Mouse (Mus musculus): ENCODE measurements around the gene Hamp. TPM values are rescaled to one million over a fixed set of nuclear protein-coding genes. Genes with fewer than 3 reads are reported as not detected.

The Hamp gene
- polyA plus RNA-seq (2017; shearing (Covaris generic)), result not detected

DNA sequence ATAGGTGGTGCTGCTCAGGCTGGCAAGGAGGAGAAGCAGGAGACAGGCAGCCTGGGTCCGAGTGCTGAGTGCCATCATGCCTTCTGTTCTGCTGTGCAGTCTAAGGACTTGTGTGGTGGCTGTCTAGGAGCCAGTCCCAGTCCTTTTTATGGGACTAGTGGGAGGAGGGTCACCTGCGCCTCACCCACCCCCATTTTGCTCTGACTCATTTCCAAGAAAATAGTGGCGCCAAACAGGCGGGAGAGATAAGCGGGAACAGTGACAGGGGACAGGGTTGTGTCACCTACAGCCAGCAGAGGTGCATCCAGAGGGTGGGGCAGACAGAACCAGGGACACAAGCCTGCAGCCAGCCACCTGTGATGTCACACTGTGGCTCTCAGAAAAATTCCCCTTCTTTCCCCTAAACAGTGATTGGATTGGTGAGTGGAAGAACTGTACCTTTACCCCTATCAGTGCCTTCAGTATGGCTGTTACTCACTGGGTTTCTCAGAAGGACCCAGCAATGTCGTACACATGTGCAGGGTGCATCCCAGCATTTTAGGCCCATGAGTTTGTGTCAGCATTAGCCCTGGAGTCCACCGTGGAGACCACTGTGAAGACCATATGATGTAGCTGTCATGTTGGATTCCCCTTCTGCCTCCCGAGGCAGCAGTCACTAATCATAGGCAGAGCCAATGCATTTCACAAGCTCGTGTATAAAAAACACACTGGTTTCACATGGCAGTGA is at the start of gene Hamp:
Hamp (minus strand) TSS at position 124 of the 727 bp plus-strand sequence.

DNA sequence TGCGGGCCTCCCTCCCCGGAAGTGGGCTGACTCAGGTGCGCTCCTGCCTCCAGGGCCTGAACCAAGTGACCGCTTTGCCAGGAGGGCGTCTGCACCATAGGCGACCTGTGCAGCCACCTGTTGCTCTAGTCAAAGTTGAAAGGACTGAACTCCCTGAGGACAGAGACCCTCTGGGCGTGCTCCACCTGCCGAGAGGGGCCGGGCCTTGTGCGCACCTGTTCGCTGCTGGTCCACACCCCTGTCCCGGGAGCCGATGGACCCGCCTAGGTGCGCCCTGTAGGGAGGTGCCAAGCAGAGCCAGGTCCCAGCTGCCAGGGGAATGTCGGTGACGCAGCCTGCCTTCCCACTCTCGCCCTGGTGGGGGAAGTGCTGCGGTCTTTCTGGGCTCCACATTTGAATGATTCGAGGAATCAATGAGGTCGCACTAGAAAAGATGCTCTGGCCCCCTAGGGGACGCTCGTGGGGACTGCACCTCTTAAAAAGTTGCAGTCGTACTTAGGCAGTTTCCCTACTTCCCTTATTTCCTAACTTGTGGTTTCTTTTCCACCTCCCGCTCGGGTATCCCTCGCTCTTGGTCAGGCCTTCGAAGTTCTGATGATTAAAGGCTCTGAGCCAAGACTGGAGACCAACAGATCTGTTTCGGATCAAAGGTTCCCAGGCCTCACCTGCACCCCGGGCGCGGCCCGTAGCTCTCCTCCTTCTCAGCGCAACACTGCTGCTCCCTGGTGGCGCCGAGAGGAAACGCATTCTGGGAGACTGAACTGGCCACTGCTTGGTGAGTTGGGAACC is 29.9 kb upstream of the Hamp start, which contains the start of gene Fam187b:
Fam187b (plus strand) TSS at position 290 of the 789 bp plus-strand sequence.

DNA sequence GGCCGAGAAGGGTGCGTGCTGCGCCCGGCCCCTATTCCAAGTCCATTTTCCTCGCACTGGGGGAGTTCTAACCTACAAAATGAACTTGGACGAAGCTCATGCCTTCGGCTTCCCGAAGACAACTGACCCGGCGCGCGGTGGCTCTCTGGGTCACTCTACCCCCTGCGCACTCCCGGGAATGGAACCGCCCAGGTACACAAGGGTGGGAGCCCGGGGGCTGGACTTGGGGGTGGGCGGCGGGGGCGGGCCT is 29.3 kb upstream of the Hamp start, which contains the start of gene Lsr:
Lsr (minus strand) TSS at position 214 of the 250 bp plus-strand sequence.

DNA sequence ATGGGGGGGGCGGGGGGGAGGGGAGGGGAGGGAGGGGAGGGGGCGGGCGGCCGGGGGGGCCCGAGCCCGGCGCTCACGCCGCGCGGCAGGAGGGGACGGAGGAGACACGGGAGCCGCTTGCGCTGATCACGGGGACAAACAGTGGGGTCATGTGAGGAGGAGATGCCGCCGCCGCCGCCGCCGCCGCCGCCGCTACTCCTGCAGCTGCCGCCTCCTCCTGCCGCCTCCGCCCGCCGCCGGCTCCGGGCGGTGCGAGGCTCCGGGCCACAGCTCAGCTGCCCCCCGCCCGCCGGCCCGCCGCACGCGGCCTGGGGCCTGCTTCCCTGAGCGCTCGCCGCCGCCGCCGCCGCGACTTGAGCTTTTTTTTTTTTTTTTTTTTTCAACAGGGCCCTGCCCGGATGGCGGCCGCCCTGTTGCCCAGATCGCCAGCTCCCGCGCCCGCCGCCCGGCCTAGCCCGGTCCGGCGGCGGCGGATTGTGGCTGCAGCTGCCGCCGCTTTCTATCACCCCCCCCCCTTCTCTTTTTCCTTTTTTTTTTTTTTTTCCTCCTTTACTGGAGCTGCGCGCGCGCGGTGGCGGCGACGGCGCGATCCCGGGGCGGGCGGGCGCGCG is 13.0 kb upstream of the Hamp start, which contains the start of gene Usf2:
Usf2 (minus strand) TSS at position 48 of the 611 bp plus-strand sequence.

DNA sequence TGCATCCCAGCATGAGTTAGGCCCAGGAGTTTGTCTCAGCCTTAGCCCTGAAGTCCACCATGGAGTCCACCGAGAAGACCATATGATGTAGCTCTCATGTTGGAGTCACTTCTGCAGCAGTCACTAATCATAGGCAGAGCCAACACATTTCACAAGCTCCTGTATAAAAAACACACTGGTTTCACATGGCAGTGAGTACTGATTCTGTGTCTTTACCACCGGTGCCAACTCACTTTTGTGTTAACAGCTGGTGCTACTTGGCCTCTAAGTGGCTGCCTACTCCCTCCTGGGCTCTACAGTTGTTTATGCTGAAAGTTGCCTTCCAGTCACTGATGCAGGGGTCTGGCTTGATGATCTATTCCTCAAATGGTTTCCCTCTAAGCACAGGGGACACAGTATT is 19.3 kb downstream of the Hamp start, which contains the start of gene Hamp2:
Hamp2 (minus strand) TSS at position 101 of the 400 bp plus-strand sequence.

DNA sequence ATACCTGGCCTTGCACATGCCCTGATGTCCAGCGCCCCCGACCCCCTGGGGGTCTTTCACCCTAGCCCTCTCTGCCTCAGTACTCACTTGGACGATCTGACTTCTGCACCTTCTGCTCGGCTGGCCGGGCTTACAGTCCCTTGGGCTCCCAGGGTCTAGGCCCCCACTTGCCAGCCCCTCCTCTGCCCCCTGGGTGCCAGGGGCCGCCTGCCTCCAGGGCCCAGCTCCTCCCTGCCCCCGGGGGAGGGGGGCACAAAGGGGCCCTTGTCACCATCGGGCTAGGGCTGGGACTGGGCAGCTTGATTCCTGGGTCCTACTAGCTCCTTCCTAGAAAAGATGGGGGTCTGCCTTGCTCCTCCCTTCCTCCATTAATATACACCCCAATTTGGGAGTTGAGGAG is 29.1 kb downstream of the Hamp start, which contains the start of gene Mag:
Mag (minus strand) TSS at position 142 of the 400 bp plus-strand sequence.

Other genes starting within 250 kb of the Hamp start
- not detected for gene 2200002J24Rik, start 245.1 kb downstream of the Hamp start, polyA plus RNA-seq (2017; shearing (Covaris generic))
- gene Atp4a, start 231.8 kb downstream of the Hamp start, polyA plus RNA-seq (2017; shearing (Covaris generic)), result not detected
- 66.4 TPM for gene Tmem147, start 214.5 kb downstream of the Hamp start, polyA plus RNA-seq (2017; shearing (Covaris generic))
- gene Gapdhs, start 200.4 kb downstream of the Hamp start, polyA plus RNA-seq (2017; shearing (Covaris generic)), result 1.1 TPM
- 1.2 TPM for gene Sbsn, start 192.6 kb downstream of the Hamp start, polyA plus RNA-seq (2017; shearing (Covaris generic))
- gene Dmkn, start 180.3 kb downstream of the Hamp start, polyA plus RNA-seq (2017; shearing (Covaris generic)), result not detected
- not detected for gene Krtdap, start 156.1 kb downstream of the Hamp start, polyA plus RNA-seq (2017; shearing (Covaris generic))
- gene Ffar2, start 120.3 kb downstream of the Hamp start, polyA plus RNA-seq (2017; shearing (Covaris generic)), result 0.27 TPM
- gene Ffar3, start 87.9 kb downstream of the Hamp start, polyA plus RNA-seq (2017; shearing (Covaris generic)), result not detected
- not detected for gene Ffar1, start 82.5 kb downstream of the Hamp start, polyA plus RNA-seq (2017; shearing (Covaris generic))
- gene Cd22, start 63.7 kb downstream of the Hamp start, polyA plus RNA-seq (2017; shearing (Covaris generic)), result 26.8 TPM
- 0.26 TPM for gene Mag, start 29.2 kb downstream of the Hamp start, polyA plus RNA-seq (2017; shearing (Covaris generic))
- not detected for gene Hamp2, start 19.4 kb downstream of the Hamp start, polyA plus RNA-seq (2017; shearing (Covaris generic))
- gene Usf2, start 12.8 kb upstream of the Hamp start, polyA plus RNA-seq (2017; shearing (Covaris generic)), result 14.3 TPM
- gene Lsr, start 29.4 kb upstream of the Hamp start, polyA plus RNA-seq (2017; shearing (Covaris generic)), result 9.2 TPM
- gene Fam187b, start 29.8 kb upstream of the Hamp start, polyA plus RNA-seq (2017; shearing (Covaris generic)), result 0.33 TPM
- gene Fxyd5, start 98.4 kb upstream of the Hamp start, polyA plus RNA-seq (2017; shearing (Covaris generic)), result 1,577 TPM
- gene Fxyd7, start 107.4 kb upstream of the Hamp start, polyA plus RNA-seq (2017; shearing (Covaris generic)), result 0.85 TPM
- not detected for gene Fxyd1, start 113.2 kb upstream of the Hamp start, polyA plus RNA-seq (2017; shearing (Covaris generic))
- not detected for gene Lgi4, start 115.3 kb upstream of the Hamp start, polyA plus RNA-seq (2017; shearing (Covaris generic))
- not detected for gene Fxyd3, start 132.7 kb upstream of the Hamp start, polyA plus RNA-seq (2017; shearing (Covaris generic))
- not detected for gene Hpn, start 171.3 kb upstream of the Hamp start, polyA plus RNA-seq (2017; shearing (Covaris generic))
- not detected for gene Scn1b, start 183.0 kb upstream of the Hamp start, polyA plus RNA-seq (2017; shearing (Covaris generic))
- 372 TPM for gene Gramd1a, start 211.9 kb upstream of the Hamp start, polyA plus RNA-seq (2017; shearing (Covaris generic))